Mouse (Mus musculus): ENCODE results near the gene Spaca6. TPM values are rescaled to one million over a fixed set of nuclear protein-coding genes. Genes with fewer than 3 reads are reported as not detected.
A peak's percentile ranks its signal among the peaks of the same experiment; 100 is the strongest.

Gene Spaca6
- total RNA-seq (2021): 10 to 100 TPM; 64.4 to 80.9 TPM
- long read RNA-seq, full-length matches to known transcripts: 3 of 6 reads
- long read RNA-seq, partial matches to known transcripts: 1 of 6 reads
- long read RNA-seq, other reads (novel, unspliced or antisense): 2 of 6 reads

DNA sequence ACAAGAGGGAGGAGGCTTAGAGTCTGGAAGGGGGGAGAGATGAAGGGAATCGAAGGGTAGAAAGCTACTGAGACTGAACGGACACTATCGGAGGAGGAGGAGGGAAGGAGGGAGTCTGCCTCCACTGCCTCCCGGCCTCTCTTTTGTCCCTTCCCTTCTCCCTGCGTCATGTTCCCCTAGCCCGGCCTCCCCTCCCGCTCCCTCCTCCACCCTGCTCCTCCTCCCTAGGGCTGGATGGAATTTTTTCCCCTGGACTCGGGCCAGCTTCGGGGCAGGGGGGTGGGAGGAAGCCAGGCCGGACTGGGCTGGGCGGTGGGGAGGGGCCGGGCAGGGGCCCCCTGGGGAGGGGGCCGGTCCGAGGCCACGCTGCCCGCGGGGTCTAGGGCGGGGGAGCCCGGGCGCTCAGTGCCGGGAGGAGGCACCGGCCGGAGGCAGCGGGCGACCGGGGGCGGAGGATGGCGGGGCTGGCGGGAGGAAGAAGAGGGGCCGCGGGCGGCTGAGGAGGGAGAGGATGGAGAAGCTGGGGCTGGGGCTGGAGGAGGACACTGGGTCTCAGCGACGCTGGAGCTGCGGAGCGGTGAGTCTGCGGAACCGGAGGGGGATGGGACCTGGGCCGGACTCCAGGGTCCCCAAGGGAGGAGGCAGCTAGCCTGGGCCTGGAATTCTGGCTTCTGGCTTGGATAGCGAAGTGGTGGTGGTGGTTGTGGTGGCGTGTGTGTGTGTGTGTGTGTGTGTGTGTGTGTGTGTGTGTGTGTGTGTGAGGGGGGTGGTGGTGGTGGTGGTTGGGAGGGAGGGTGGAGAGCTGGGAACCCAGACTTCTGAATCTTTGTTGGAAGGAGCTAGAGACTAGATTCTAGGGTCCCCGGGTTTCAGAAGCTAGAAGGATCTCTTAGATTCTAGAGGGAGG lies at the start of gene Spaca6:
Gene Spaca6, plus strand, starts transcription at position 408 of the 907 bp plus-strand sequence.
- DNase-seq (ENCODE audit: low spot score in 2 of 2): peak; percentile 88 to 91

DNA sequence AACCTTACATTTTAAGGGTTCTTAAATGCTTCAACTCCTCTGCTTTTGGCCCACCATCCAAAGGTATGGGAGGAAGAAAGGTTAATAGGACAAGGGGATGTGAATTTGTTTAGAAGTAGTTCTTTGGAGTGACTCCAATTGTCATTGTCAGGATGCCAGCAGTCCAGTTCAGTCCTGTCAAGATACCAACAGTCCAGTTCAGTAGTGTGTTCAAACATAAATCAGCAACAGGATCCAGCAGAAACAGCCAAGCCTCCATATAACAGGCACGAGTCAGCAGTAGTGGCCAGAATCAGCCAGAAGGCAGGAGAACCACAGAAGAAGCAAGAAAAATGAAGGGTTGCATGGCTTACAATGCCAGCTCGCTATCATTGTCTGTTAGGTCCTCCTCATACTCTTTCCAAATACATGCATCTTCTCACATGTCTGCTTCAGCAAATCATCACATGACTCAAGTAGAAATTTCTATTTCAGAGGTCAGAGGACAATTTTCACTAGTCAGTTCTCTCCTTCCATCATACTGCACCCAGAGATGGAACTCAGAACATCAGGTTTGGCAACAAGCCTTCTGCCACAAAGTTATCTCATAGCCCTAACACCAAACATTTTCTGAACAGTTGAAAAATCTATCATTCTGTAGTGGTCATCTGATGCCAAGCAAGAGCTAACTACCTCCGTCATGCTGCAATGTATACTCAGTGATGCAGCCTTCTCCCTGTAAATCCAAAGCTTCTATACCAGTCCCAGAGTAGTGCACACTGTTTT lies 35.9 kb upstream of the Spaca6 start:
- DNase-seq (ENCODE audit: low spot score in 2 of 2): no peak

DNA sequence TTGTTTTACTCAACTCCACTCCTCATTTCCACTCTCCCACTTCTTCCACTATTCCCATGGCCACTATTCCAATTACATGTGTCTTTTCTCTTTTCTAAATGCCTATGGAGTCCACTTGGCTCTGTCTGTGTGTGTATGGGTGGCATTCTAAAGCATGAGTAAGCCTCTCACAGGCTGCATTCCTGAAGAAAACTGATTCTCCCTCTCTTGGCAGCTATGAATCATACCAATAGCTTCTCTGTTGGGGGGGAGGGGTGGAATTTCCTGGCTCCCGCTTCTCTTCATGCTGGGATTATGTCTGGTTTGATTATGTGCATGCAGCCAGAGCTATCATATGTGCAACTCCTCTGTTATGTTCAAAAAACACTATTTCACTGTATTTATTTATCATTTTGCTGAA lies 34.4 kb upstream of the Spaca6 start:
- DNase-seq (ENCODE audit: low spot score in 2 of 2): peak in 1 of 2 experiments; percentile 14

DNA sequence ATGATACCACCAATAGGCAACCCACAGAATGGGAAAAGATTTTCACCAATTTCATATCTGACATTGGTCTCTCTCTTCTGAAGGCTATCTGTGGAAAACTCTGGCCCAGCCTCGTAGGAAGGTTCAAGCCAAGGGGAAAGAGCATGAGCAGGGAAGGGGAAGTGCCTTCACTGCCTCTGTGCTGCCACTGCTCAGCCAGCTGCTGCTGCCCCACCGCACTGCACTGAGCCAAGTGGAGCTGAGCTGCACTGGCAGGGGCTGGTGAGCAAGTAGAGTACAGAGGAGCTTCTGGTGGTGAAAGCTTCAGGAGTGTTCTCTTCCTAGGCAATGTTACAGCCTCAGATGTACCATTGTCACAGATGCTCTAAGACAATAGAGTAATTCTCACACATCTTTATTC lies 31.4 kb upstream of the Spaca6 start:
- DNase-seq (ENCODE audit: low spot score in 2 of 2): no peak

DNA sequence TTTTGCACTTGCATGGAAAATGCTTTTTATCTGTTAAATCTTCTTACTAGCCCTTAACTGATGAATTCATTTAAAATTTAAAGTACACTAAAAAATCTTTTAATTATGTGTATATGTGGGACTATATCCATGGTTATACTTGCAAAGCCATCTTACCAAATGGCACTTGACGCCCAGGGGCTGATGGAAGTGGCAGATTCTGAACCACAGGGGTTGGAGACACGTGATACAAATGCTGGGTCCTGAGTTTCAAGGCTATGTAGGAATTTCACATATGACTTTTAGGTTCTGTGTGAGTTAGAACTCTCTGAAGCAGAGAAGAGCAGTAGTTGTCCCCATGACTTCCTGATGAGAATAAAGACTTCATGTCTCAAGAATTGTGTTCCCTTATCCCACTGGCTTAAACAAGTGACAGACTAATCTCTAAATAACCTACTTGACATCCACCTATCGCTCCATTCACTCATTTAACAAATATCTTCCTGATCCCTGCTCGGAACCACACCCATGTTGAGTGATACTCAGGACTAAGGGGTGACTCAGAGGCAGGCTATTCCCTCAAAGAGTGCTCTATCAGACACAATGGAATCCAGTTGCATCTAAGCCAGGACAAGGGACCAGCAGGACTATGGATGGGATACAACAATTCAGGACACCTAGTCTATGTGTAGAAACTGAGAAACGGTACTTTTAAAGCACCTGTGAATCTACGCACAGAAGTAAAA lies 3.2 kb upstream of the Spaca6 start:
- no peak for DNase-seq (ENCODE audit: low spot score in 2 of 2)

DNA sequence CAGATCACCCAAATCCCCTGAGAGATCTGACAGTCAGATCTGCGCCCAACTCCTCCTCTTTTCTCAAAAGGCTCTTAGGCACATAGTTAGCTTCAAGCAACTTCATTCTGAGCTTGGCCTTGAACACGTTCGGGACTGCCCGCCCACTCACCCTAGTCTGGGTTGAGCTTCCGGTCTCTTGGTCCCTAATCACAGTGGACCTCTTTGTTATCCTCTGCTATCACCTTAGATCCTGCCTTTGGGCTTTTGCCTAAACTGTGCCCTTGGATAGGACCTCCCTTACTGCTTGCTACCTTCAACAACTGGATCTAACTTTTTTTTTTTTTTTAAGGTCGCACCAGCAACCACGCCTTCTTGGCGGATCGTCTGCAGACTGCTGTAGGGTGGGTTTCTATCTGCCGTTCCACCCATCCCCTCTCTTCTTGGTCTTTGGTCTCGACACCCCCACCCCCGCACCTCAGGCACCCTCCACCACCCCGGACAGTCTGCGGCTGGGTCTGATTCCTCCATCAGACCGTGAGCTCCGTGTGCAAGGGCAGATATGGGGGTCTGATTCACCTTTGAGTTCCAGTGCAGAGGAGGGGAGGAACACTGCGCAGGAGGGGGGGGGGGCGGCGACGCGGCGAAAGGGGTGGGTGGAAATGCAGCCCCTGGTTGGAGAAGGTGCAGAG lies 902 bp upstream of the Spaca6 start:
- DNase-seq (ENCODE audit: low spot score in 2 of 2): peak in 1 of 2 experiments; percentile 48

DNA sequence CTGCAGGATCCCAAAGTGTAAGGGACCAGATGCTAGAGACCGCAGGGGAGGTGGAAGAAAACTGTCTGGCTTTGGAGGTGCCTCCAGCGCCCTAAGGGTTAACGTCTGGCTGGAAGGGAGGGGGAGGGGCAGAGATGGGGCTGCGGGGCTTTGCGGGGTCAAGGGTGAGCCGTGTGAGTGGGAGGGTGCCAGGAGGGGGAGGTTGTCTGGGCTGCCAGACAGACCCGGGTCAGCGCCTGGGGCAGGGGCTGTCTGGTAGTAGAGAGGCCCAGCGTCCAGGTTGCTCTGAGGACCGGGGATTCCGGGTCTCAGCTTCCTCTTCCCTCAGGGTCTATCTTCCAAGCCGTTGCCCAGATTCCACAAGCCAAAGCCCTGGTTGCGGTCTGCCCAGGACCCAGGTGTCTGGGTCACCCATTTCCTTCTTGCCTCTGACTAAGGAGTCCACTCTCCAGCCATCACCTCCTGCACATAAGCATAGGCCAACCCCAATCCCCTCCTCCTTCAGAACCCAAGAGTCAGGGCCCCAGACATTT lies 766 bp downstream of the Spaca6 start:
- peak in 1 of 2 experiments; percentile 56 for DNase-seq (ENCODE audit: low spot score in 2 of 2)

DNA sequence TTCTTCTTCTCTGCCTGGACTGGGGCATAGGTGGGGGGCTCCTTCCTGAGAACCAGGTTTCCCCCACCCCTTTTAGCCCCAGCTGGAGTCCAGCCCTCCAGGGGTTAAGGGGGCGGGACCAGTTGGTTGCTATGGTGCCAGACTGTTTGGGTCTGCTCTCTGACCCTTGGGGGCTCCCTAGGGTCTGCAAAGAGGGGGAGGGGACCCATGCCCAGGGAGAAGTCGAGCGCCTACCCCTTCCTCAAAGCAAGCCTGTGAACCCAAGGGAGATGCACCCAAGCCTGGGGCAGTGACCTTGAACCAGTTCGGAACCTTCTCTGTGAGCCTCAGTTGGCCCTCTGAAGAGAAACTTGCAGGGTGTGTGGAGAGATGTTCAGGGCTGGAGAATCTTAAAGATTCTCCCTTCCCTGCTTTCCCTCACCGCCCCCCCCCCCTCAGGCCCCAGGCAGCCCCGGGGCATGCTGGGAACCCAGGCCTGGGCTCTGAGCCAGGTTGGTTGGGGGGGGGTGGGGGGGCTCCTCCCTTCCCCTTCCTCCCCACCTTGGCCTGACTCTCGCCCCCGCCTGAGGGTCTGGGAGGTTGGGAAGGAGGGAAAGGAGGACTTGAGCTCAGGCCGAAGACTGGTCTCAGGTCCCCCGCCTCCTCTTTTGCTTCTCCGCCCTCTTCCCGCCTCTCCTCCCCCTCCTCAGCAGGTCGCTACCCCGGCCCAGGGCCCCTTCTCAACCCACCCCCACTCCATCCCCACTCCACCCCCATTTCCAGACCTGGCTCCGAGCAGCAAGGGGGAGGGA lies 1.4 kb downstream of the Spaca6 start:
- DNase-seq (ENCODE audit: low spot score in 2 of 2): no peak

DNA sequence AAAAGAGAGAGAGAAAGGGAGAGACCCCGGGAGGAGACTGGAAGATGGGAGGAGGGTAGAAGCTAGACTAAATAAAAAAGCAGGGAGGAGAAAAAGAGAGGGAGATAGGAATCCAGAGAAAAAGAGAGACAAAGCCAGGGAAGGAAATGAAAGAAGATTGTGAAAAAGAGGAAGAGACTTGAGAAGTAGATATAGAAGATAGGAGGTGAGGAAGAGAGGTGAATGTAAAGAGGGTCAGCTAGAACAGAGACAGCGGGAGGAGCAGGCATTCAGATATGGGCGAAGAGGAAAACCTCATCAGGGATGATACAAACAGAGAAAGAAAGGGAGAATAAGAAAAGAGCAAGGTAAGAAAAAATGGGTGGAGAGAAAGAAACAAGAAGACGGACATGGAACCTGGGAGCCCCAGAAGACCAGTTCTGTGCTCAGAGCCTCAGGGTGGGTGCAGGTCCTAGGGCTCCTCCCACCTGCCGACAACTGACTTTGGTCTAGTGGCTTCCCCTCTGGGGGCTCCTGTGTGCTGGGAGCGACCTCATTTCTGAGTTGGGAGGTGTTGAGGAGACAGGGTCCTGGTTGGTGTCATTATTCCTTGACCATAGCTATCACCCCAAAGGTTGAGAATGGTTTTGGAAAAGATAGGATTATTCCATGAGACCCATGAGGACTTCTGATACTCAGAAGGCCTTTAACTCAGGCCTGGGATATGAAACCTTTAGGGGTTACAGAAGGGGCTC lies 2.3 kb downstream of the Spaca6 start:
- DNase-seq (ENCODE audit: low spot score in 2 of 2): no peak

DNA sequence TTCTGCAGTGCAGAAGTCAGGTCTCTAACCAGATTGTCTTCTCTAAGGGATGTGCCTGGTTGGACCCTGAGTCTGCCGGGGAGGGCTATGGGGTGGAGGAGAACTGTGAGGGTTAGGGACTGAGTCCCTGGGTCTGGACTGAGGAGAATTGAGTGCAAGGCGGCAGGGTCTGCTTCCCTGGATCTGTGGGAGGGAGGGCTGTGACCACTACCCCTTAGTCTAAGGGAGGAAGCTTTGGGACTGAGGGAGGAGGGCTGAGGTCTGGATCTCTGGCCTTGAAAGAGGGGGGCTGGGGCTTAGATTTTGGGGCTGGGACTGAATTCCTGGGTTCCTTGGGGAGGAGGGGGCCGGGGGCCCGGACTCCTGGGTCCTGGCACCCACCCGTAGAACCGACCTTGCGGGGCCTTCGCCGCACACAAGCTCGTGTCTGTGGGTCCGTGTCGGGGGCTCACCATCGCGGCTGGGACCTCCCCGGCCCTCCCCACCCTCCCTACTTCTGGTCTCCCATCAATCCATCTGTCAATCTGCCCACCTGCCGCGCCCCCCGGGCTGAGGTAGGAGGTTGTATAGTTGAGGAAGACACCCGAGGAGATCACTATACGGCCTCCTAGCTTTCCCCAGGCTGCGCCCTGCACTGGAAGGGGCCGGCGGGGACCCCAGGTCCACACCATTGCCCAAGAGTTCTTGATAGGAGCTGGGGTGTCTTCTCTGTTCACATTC lies 3.0 kb downstream of the Spaca6 start:
- DNase-seq (ENCODE audit: low spot score in 2 of 2): no peak

DNA sequence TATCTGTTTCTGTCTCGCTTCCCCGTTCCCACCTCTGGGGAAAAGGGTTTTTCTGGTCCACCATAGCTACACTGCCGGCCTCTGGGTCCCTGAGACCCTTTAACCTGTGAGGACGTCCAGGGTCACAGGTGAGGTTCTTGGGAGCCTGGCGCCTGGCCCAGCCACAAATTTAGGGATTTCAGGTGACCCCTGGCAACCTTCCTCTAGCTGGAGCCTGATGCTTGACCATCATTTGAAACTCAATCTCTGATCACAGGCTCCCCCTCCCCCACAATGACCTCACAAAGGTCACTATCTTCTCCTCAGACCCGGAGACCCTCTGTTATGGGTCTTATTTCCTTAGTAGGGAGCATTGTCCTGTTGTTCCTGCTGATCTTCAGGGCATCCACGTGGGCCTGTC lies 3.8 kb downstream of the Spaca6 start:
- DNase-seq (ENCODE audit: low spot score in 2 of 2): no peak

DNA sequence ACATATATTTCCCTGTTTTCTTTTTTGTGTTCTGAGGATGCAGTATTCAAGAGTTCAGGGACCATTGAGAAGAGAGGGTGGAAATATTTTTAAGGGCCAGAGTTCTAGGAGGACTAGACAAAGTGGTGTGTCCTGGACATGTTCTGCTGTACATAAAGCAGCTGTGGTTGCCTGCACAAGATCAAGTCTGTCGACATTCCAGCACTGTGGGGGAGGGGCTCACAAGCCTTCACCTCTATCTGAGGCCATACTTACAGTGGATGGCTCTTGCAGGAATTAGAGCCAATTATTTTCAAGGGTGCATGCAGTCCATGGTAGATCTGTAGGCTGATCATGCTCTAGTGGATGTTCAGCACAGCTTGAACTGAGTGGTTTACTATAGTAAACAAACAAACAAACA lies 7.9 kb downstream of the Spaca6 start:
- DNase-seq (ENCODE audit: low spot score in 2 of 2): no peak

DNA sequence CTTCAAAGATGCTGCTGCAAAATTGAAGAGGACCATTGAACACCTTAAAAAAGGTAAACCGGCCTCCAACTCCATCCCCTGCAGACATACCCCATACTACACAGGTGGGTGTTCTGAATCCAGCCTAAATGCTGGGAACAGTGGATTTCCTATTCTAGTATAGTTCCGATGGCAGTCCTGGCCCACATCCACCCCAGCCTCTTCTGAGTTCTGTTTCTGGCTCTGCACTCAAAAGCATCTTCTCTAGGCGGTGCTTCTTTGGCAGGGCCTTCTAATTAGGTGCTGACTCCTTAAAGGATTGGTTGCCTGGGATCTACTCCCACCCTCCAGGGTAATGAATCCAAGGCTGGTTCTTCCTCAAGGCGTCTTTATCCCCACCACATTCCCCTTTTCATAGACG lies 9.1 kb downstream of the Spaca6 start:
- DNase-seq (ENCODE audit: low spot score in 2 of 2): no peak

DNA sequence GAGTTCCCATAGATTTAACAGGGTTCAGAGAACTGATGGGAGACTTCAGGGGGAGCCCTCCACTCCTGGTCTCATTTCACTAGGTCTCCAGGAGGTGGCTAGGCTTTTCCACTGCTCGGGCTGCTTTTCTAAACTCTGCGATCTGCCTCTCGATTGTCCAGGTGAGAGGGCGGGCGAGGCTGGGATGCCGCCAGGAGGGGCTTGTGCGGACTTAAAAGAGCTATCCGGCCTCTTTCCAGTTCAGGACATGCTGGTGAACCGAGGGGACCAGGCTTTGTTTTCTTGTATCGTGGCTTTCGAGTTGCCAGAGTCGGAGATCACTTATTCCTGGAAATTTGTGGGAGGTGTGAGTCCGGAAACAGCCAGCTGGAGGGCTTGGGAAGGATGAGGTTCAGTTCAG lies 10.5 kb downstream of the Spaca6 start:
- DNase-seq (ENCODE audit: low spot score in 2 of 2): no peak

DNA sequence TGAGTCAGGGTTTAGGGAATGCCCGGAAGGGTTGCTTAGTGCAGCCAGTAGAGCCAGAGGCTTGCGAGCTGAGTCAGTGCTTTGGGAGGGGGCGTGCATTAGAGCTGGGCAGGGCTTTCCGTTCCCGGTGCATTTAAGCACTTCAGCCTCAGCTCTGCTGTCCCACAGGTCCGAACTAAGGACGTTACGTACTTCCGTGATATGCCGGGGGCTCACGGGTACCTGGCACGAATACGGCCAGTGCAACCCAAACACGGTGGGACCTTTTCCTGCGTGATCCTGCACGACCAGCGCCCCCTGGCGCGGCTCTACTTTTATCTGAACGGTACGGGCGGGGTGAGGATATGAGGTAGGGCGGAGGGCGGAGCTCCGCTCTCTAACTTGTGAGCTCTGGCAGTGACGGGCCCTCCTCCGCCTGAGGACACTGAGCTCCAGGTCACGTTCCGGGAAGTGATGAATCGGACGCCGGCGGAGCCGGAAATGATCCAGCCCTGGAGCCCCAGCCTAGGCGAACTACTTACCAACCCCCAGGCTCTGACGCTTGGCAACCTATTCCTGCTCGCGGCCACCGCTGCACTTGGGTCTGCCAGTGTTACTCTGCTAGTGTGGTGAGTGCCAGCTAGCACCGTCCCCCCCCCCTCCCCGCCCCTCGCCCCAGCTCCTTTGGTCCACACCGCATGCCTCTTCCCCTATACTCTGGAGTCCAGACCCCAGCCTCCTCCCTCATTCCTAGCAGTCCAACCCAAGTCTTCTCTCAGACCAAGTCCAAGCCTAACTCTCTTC lies 11.2 kb downstream of the Spaca6 start:
- peak; percentile 93 to 97 for DNase-seq (ENCODE audit: low spot score in 2 of 2)

DNA sequence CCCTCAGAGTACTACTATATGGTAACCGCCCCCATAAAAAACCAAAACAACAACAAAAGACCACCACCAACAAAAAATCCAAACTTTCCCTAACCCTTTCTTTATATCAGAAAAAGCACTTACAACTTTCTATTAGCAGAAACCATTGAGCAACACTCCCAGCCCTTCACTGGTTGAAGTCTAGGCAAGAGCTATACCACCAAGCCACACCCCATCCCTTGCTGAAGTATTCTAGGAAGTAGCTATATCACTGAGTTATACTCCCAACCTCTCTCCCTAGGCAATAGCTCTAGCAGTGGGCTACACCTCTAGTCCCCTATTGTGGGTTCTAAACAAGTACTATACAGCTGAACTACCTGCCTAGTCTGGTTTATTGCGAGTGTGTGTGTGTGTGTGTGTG lies 12.3 kb downstream of the Spaca6 start:
- DNase-seq (ENCODE audit: low spot score in 2 of 2): no peak

DNA sequence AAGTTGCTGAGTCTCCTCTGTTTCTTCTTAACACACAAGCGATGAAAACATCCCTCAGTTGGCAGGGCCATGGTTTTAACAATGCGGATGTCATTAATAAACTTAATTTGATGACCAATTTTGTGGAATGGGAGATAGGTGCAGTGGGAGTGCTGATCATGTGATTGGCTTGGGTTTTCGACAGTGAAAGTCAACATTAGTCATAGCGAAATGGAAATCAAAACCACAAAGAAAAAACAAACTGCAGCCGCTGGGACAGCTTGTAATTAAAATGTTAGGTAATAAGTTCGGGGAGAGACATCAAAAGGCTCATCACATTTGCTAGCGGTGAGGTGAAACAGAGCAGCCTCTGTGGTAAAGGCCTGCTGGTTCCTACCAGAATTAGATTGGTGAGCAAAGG lies 13.8 kb downstream of the Spaca6 start:
- no peak for DNase-seq (ENCODE audit: low spot score in 2 of 2)
